Mouse (Mus musculus): ENCODE results near the gene Cks1b. TPM values are rescaled to one million over a fixed set of nuclear protein-coding genes. Genes with fewer than 3 reads are reported as not detected.
A peak's percentile ranks its signal among the peaks of the same experiment; 100 is the strongest.
"Not testable (repeated sequence)": the region's sequence is repeated elsewhere in the genome, so short reads cannot be mapped to it uniquely, and the experiment has no call there.

Gene Cks1b
- total RNA-seq, 2 experiments from 2014 or later, result 9.6 to 14.4 TPM

- DNase-seq, result peak; percentile 97
- intact Hi-C loops (cut with DNase I; ENCODE audit: low total_unique reads), result no loop called here
Observed at GRCm38 (mm10) chr3:89430171-89431159, 12.3 kb upstream of the Cks1b start, which contains the start of gene Pygo2. TSS of gene Pygo2 (plus strand) at chr3:89430214.

GRCm38 (mm10) chr3:89429021-89429420, 10.8 kb upstream of the Cks1b start:
- intact Hi-C loops (cut with DNase I; ENCODE audit: low total_unique reads); DNase-seq: not testable (repeated sequence)

GRCm38 (mm10) chr3:89425876-89426275, 7.7 kb upstream of the Cks1b start:
- DNase-seq, result no peak
- intact Hi-C loops (cut with DNase I; ENCODE audit: low total_unique reads), result no loop called here

- intact Hi-C loops (cut with DNase I; ENCODE audit: low total_unique reads), result no loop called here
- no peak for DNase-seq
Observed at GRCm38 (mm10) chr3:89425141-89425525, 7.0 kb upstream of the Cks1b start.

- no peak for DNase-seq
- intact Hi-C loops (cut with DNase I; ENCODE audit: low total_unique reads), result no loop called here
Observed at GRCm38 (mm10) chr3:89424416-89425140, 6.4 kb upstream of the Cks1b start.

GRCm38 (mm10) chr3:89422556-89423205, 4.5 kb upstream of the Cks1b start:
- intact Hi-C loops (cut with DNase I; ENCODE audit: low total_unique reads), result no loop called here

GRCm38 (mm10) chr3:89421810-89422473, 3.8 kb upstream of the Cks1b start:
- intact Hi-C loops (cut with DNase I; ENCODE audit: low total_unique reads), result no loop called here
- peak; percentile 40 for DNase-seq

More at GRCm38 (mm10) chr3:89422556-89423205, 4.5 kb upstream of the Cks1b start:
- no peak for DNase-seq

- intact Hi-C loops (cut with DNase I; ENCODE audit: low total_unique reads), result no loop called here
- DNase-seq, result peak; percentile 89
Observed at GRCm38 (mm10) chr3:89421002-89421774, 3.0 kb upstream of the Cks1b start.

- DNase-seq, result no peak
- intact Hi-C loops (cut with DNase I; ENCODE audit: low total_unique reads), result no loop called here
Observed at GRCm38 (mm10) chr3:89420421-89420820, 2.2 kb upstream of the Cks1b start.

GRCm38 (mm10) chr3:89419981-89420380, 1.8 kb upstream of the Cks1b start:
- intact Hi-C loops (cut with DNase I; ENCODE audit: low total_unique reads), result no loop called here

GRCm38 (mm10) chr3:89419571-89419970, 1.4 kb upstream of the Cks1b start:
- peak; percentile 47 for DNase-seq
- intact Hi-C loops (cut with DNase I; ENCODE audit: low total_unique reads), result no loop called here

More at GRCm38 (mm10) chr3:89419981-89420380, 1.8 kb upstream of the Cks1b start:
- DNase-seq, result no peak

GRCm38 (mm10) chr3:89418861-89419250, 673 bp upstream of the Cks1b start:
- intact Hi-C loops (cut with DNase I; ENCODE audit: low total_unique reads), result no loop called here
- peak; percentile 88 for DNase-seq

- intact Hi-C loops (cut with DNase I; ENCODE audit: low total_unique reads), result no loop called here
- no peak for DNase-seq
Observed at GRCm38 (mm10) chr3:89417840-89418169, 378 bp downstream of the Cks1b start.

- DNase-seq, result no peak
- intact Hi-C loops (cut with DNase I; ENCODE audit: low total_unique reads), result no loop called here
Observed at GRCm38 (mm10) chr3:89417131-89417530, 1.1 kb downstream of the Cks1b start.

- intact Hi-C loops (cut with DNase I; ENCODE audit: low total_unique reads), result no loop called here
- DNase-seq, result no peak
Observed at GRCm38 (mm10) chr3:89416158-89416557, 2.0 kb downstream of the Cks1b start.

- peak; percentile 92 for DNase-seq
- intact Hi-C loops (cut with DNase I; ENCODE audit: low total_unique reads), result no loop called here
Observed at GRCm38 (mm10) chr3:89411490-89412393, 6.4 kb downstream of the Cks1b start, which contains the start of gene Flad1. TSS of gene Flad1 (minus strand) at chr3:89411870.

- no peak for DNase-seq
- intact Hi-C loops (cut with DNase I; ENCODE audit: low total_unique reads), result no loop called here
Observed at GRCm38 (mm10) chr3:89410864-89411263, 7.3 kb downstream of the Cks1b start.

GRCm38 (mm10) chr3:89409701-89410100, 8.5 kb downstream of the Cks1b start:
- no peak for DNase-seq
- intact Hi-C loops (cut with DNase I; ENCODE audit: low total_unique reads), result no loop called here
